In genomic region chr5:75734508-75734907, GRCm38 (mm10) we compare ENCODE assay signal across 16 mouse cellular contexts.
A peak's percentile ranks its signal among the peaks of the same experiment; 100 is the strongest.
DNase-seq lines count a peak whose midpoint lies in the region; ATAC-seq lines count a peak whose summit lies in the region.
"Had no signal": no experiment of that assay in that cellular context is flagged by ENCODE, and none has a peak within 500 bp of the region (broad histone marks: within the 10 kb centered on the region; RNA-seq: fewer than 3 reads in every experiment).

No protein-coding gene starts in this region.

- no peaks in the 10 kb centered on the region for H3K9me3 ChIP-seq in liver, embryonic 11.5 days (ENCODE audit: control insufficient read depth, low read length)
- no peaks in the 10 kb centered on the region for H3K9me3 ChIP-seq in kidney, embryonic 16.5 days (ENCODE audit: low read length)
- H3K9me3 ChIP-seq: midbrain, embryonic 10.5 days had no signal

- no peak overlapping the region for H3K4me3 ChIP-seq in liver, embryonic 11.5 days (ENCODE audit: low read depth, low read length)
- H3K4me3 ChIP-seq in kidney, embryonic 16.5 days (ENCODE audit: low read length) = no peak overlapping the region
- H3K4me3 ChIP-seq: layer of hippocampus, adult 2 months; midbrain, embryonic 10.5 days had no signal

- H3K27ac ChIP-seq in liver, embryonic 11.5 days (ENCODE audit: low read depth, low read length) = peak overlapping the region; percentile 22; the same call in 1 of the 2 replicates
- H3K27ac ChIP-seq in kidney, embryonic 16.5 days (ENCODE audit: low read length) = no peak overlapping the region
- H3K27ac ChIP-seq: layer of hippocampus, adult 2 months; midbrain, embryonic 10.5 days had no signal

- WGBS in liver, embryonic 11.5 days = 80% methylated on average over 14 of the region's 14 CpGs
- 90% methylated on average over 14 of the region's 14 CpGs for WGBS in kidney, embryonic 16.5 days

- H3K4me2 ChIP-seq in liver, embryonic 11.5 days = peak overlapping the region; percentile 11; the same call in 1 of the 2 replicates
- no peak overlapping the region for H3K4me2 ChIP-seq in kidney, embryonic 16.5 days (replicated peaks; ENCODE audit: low read depth, low read length)
- H3K4me2 ChIP-seq: lung, embryonic 14.5 days had no signal

- no peaks in the 10 kb centered on the region for H3K36me3 ChIP-seq in liver, embryonic 11.5 days (ENCODE audit: control insufficient read depth, insufficient read depth, low read length)
- no peaks in the 10 kb centered on the region for H3K36me3 ChIP-seq in kidney, embryonic 16.5 days (ENCODE audit: insufficient read depth, low read length)
- H3K36me3 ChIP-seq: midbrain, embryonic 10.5 days had no signal

- intact Hi-C loops in heart, postnatal 10 days (cut with DNase I) = no loop called here

- peak; percentile 53; the same call in 1 of the 2 replicates for ATAC-seq in liver, embryonic 11.5 days (replicated peaks; ENCODE audit: low FRiP score)
- no peak for ATAC-seq in kidney, embryonic 16.5 days (ENCODE audit: low FRiP score, low TSS enrichment)

- H3K9ac ChIP-seq in liver, embryonic 11.5 days (ENCODE audit: low read depth, low read length) = no peak overlapping the region
- no peak overlapping the region for H3K9ac ChIP-seq in kidney, embryonic 16.5 days (replicated peaks; ENCODE audit: low read length)
- H3K9ac ChIP-seq: lung, embryonic 14.5 days had no signal

- H3K4me1 ChIP-seq in liver, embryonic 11.5 days (replicated peaks; ENCODE audit: control insufficient read depth, insufficient read depth, low read length) = peaks cover 5% of the 10 kb centered on the region; the same call in 1 of the 2 replicates
- no peaks in the 10 kb centered on the region for H3K4me1 ChIP-seq in kidney, embryonic 16.5 days (ENCODE audit: insufficient read depth, low read length)

- DNase-seq in urinary bladder, postnatal 14 days (ENCODE audit: low spot score) = peak; percentile 8
- DNase-seq in urinary bladder, postnatal 10 days (ENCODE audit: low spot score) = no peak
- peak; percentile 43 to 54 for DNase-seq in heart, postnatal 10 days
- peak; percentile 49 for DNase-seq in liver, embryonic 11.5 days (ENCODE audit: low spot score)
- DNase-seq in yolk sac, embryonic 10.5 days (ENCODE audit: low spot score) = peak; percentile 73
- no peak for DNase-seq in adrenal gland, postnatal 4 days (ENCODE audit: low spot score in 2 of 2)
- DNase-seq in layer of hippocampus, adult 9-10 months (ENCODE audit: low spot score) = no peak
- DNase-seq: adrenal gland, postnatal 14 days; B cell, adult 2 months; kidney, adult 2 months; lung, embryonic 14.5 days; spleen, adult 18-20 months; thymus, postnatal 25 days had no signal

- H3K27me3 ChIP-seq in liver, embryonic 11.5 days (replicated peaks; ENCODE audit: control insufficient read depth, insufficient read depth, low read length) = no peaks in the 10 kb centered on the region
- no peaks in the 10 kb centered on the region for H3K27me3 ChIP-seq in kidney, embryonic 16.5 days (ENCODE audit: insufficient read depth, low read length)

Comparison
In these comparisons a context has a peak if more than half of its experiments do, and no peak if none do; other contexts are left out.
1. DNase-seq: peak in urinary bladder, postnatal 14 days (single experiment), heart, postnatal 10 days (2 of 2), liver, embryonic 11.5 days (single experiment) and yolk sac, embryonic 10.5 days (single experiment); none in urinary bladder, postnatal 10 days (single experiment), adrenal gland, postnatal 4 days (0 of 2) and layer of hippocampus, adult 9-10 months (single experiment).